Mouse (Mus musculus) right cerebral cortex, postnatal 36 days (tissue): ENCODE data around the gene Commd1.

ENCODE experiments used
- DNase-seq, 2 experiments: peaks; one replicate each; pipeline ENCODE4 v3.0.0; 2022; ENCODE audit warnings: low spot score in 2 of 2, mixed read lengths in 1 of 2

Commd1 gene

GRCm38 (mm10) chr11:22981984-22982757 is at the start of gene Commd1, which contains the start of gene Gm28048:
Gene Commd1 (minus strand): TSS chr11:22982382.
Gene Gm28048 (minus strand): TSS chr11:22982090.
- peak; percentile 89 to 91 for DNase-seq

DNA sequence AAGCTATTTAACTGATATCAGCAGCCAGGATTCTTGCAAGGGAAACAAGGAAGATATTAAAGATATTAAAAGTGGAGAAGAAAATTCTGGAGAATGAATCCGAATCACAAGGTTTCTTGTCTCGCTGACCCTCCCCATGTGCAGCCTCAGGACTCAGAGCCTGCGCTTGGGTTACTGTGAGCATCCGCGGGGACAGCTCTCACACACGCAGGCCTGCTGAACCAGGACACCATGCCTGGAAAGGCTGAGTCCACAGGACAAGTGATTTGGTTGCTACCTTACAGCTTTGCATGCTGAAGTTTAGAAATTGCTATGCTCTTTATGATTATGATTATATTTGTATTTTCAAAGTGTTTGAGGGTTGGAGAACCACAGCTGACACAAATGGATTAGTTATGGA is 47.2 kb upstream of the Commd1 start:
- no peak for DNase-seq

- DNase-seq = no peak
Observed at GRCm38 (mm10) chr11:23028957-23029356, 46.8 kb upstream of the Commd1 start.

DNA sequence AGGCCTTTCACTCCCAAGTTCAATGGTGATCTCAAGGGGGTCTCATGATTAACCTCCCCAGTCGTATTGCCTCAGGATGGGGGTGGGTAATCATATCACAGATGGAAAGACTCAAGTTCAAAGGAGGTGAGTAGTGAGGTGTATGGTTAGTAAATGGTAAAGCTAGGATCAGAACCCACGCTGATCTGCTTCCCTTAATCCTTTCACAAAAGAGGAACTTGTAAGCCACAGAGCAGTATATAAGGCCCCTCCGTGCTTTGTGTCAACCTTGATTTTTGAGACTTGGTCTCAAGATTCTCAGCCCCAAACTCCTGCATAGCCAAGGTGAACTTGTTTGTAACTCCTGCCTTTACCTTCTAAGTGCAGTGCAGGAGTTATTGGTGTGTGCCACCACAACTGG is 42.0 kb upstream of the Commd1 start:
- DNase-seq = no peak

DNA sequence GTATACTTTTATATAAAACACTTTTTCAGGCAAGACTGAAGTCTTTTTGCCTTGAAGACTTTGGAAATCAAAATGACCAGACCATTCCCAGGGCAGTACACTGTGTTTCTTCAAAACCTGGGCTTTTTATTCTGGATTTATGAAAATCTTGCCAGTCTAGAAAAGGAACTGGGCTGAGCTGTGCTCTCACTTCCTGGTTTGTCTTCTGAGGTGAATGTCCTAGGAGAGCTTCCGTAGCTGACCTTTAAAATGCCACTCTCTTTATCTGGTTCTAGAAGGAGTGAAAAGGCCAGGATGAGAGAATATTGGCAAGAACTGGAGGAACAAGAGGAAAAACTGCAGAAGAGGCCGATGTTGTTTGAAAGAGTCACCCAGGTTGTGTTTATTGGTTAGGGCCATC is 41.0 kb upstream of the Commd1 start:
- DNase-seq = no peak

DNA sequence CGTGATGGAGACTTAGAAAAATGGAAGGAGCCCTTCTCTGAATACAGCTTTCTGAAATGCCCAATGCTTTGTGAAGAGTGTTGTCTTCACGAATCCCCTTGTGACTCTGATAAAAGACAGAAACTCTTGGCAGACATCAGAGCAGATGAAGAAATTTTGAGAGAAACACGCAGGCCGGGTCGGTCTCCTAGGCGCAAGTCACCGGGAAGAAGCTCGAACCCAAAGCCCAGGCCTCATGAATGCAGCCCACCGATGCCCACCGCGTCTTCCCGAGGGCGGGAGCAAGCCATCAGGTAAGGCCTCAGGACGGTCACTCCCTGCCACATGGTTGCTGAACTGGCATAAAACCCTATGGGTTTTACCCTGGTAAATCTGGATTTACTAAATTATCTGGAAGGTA is 38.7 kb upstream of the Commd1 start:
- no peak for DNase-seq

DNA sequence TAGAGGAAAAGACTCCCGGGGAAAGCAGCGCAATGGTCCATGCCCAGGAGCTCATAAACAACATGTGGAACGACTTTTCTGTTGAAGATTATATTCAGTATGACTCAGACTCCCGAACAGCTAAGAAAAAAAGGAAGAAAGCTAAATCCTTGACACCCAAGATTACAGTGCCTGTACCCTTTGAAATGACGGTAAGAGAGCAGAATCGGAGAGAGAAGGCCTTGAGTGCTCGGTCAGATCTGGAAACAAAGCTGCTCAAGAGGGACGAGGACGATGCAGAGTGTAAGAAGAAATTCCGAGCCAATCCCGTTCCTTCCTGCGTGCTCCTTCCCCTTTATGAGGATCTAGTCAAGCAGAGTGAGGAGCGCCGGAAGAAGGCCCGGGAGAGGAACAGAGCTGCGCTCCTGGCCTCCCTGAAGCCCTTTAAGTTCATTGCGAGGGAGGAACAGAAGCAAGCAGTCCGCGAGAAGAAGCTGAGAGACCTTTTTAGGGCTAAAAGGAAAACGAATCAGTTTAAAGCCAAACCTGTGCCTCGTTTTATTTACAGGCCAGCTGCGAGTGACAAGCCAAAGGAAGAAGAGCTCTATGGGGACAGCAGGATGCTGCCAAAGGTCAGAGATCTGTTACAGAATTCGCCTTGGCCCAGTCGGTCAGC is 38.1 kb upstream of the Commd1 start:
- DNase-seq = no peak

DNA sequence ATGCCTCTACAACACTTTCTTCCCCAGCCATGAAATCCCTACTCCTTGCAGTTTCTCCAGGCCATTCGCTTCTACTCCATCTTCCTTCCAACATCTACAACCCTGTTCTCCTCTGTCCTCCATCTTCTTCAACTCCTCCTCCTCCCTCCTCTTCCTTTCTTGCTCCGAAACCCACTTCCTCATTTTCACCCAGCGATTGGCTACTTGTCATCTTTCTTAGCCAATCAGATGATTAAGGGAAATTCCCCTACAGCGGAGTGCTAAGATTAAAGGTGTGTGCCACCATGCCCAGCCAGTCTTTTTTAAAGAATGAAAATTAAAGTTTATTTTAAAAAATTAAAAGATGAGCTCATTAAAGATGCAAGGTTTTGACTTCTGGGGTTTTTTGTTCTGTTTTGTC is 35.8 kb upstream of the Commd1 start:
- no peak for DNase-seq

DNA sequence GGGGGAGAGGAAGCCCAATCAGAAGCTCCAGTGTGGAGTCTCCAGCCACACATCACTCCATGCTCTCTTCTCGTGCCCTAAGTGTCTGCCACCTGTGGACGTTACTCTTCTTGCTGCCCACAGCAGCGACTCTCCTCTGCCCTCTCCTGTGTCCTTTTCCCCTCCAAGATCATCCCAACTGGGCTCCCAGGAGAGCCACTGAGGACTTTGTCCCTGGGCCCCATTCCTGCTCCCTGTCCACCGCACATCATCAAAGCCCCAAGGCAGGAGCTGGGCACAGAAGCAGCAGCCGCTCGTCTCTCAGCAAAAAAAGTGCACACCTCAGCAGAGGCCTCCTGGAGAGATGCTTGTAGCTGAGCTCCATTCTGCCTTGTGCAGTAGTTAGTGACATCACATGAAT is 32.8 kb upstream of the Commd1 start:
- no peak for DNase-seq

DNA sequence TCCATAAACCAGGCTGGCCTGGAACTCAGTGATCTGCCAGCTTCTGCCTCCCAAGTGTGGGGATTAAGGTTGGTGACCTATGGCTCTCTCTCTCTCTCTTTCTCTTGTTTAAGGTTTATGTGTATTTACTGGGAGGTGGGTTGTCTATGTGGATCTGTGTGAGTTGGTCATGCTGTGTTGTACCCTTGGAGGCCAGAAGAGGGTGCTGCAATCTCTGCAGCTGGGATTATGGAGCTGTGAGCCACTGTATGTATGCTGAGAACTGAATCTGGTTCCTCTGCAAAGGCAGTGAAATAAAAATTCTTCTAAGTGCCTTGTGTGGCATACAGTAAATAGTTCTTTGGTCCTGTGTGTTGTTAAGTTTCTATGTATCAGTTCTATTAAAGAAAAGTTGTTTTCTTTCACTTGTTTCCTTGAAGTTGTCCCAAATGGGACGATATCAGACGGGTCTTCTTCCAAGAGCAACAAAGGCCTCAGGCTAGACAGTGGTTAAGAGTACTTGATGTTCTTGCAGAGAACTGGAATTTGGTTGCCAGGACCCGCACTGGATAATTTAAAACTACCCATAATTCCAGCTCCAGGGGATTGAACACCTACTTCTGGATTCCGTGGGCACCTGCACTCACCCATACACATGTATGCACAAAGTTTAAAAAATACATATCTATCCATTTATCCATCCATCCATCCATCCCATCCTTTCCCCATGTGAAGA is 31.6 kb upstream of the Commd1 start:
- DNase-seq = no peak

DNA sequence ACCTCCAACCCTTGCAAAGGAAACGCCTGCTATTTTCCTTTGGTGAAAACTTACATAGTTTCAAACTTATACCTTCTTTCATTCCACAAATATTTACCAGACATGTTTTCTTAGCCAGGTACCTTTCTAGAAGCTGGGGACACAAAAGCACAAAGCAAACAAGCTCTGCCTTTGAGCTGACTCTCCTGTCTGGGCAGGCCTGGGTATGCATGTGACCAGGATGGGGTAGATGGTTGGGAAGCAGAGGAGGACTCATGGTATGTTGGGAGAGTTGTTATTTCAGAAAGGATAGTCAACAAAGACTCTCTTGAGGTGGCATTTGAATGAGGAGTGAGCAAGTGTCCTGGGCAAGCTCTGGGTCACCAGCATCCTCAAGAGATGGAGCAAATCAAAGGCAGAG is 30.9 kb upstream of the Commd1 start:
- DNase-seq = no peak

- no peak for DNase-seq
Observed at GRCm38 (mm10) chr11:23008824-23009200, 26.6 kb upstream of the Commd1 start.

GRCm38 (mm10) chr11:23008181-23008823 is 26.1 kb upstream of the Commd1 start:
- peak; percentile 68 to 81 for DNase-seq

DNA sequence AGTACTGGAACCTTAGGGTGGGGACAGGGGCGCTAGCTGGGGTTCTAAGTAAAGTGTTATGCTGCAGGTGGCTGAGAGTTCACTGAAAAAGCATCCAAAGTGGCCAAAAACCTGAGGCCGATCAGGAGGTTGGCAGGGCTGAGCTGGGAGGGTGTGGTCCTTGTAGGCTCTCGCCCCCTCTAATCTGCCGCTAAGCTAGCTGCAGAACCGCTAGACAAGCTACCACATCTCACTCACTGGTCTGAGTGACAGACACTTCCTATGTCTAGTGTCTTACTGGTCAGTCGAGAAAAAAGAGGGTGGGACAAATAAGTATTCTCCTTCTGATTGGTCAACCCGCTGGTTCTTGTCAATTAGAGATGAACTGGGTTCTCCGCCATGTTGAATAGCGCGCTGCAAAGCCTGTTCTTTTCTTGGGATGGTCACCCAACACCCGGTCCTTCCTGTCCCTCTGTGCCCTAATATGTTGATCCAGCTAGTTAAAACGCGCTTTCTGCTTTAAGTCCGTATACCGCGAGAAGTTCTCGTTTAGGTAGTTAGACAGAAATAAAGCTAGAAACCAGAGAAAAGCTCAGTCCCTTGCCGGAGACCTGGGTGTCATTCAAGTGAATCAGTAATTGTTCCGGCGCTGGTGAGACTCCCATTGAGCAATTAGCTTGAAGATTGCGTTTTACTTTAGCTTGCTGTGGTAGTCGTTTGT is 25.4 kb upstream of the Commd1 start, which contains the start of gene Fam161a:
Gene Fam161a (plus strand): TSS at position 51 of the 700 bp plus-strand sequence.
- peak; percentile 75 to 86 for DNase-seq

- no peak for DNase-seq
Observed at GRCm38 (mm10) chr11:23007166-23007480, 24.9 kb upstream of the Commd1 start.

- no peak for DNase-seq
Observed at GRCm38 (mm10) chr11:23005276-23005675, 23.1 kb upstream of the Commd1 start.

DNA sequence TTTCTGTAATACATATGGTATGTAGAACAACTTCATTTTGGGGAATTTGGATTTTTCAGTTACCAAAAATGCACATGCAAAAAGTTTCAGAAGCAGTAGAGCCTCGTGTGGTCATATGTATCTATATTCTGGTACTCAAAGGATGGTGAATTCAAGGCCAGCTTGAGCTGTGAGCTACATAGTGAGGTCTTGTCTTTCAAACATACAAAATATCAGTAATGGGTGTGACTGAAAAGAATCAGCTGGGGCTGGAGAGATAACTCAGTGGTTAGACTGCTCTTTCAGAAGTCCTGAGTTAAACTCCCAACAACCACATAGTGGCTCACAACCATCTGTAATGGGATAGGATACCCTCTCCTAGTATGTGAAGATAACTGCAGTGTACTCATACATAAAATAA is 16.1 kb upstream of the Commd1 start:
- DNase-seq = no peak

- no peak for DNase-seq
Observed at GRCm38 (mm10) chr11:22995461-22995860, 13.3 kb upstream of the Commd1 start.

- DNase-seq = no peak
Observed at GRCm38 (mm10) chr11:22994271-22994670, 12.1 kb upstream of the Commd1 start.

- DNase-seq = no peak
Observed at GRCm38 (mm10) chr11:22991218-22991835, 9.1 kb upstream of the Commd1 start.
